Mouse (Mus musculus): ENCODE data around the gene Cars2. TPM values are rescaled to one million over a fixed set of nuclear protein-coding genes. Genes with fewer than 3 reads are reported as not detected.
A peak's percentile ranks its signal among the peaks of the same experiment; 100 is the strongest.
"Not testable (repeated sequence)": the region's sequence is repeated elsewhere in the genome, so short reads cannot be mapped to it uniquely, and the experiment has no call there.

Gene Cars2
- total and polyA plus RNA-seq, 3 experiments, result 45.6 to 67.1 (median 46.4) TPM

DNA sequence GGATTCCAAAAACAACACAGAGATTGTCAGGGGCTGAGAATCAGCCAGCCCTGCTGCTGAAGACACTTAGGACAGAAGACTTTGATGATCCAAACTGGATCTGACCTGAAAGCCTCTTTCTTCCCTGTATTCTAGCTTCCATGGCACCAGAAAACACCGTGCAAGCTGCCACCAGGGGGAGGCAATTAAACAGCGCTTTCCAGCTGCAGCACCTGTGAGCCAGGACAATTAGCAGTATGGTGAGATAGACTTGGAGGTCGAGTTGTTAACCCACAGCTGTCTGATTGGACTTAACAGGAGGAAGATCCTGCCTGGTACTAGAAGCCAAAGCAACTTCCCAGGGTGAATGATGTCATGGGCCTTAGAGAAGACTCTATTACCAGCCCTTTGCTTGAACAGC, 81.5 kb downstream of the Cars2 start:
- Histone ChIP-seq H3K79me2 (replicated peaks; ENCODE audit: control insufficient read depth, extremely low read depth, insufficient read depth, poor library complexity, severe bottlenecking) (peaks cover 18% of the 10 kb centered on the region; the same call in 1 of the 2 replicates), H3K4me1 (ENCODE audit: control insufficient read depth in 1 of 2, insufficient read depth in 2 of 2) (peaks cover 21 to 23% of the 10 kb centered on the region in 2 experiments), H3K4me2 (ENCODE audit: insufficient read depth, low read depth, poor library complexity, severe bottlenecking) (no peak overlapping the region), H3K4me3 (replicated peaks in 1 of 3; ENCODE audit: low read depth in 2 of 3, low read length in 2 of 3, poor library complexity in 1 of 3) (no peak overlapping the region), H3K27me3 (replicated peaks) (no peaks in the 10 kb centered on the region), H3K9me3 (replicated peaks; ENCODE audit: low read length) (peaks cover 13% of the 10 kb centered on the region), H3K27ac (ENCODE audit: insufficient read depth, low read depth) (no peak overlapping the region), H3K9ac (ENCODE audit: insufficient read depth, low read depth) (no peak overlapping the region), H3K36me3 (replicated peaks in 1 of 2; ENCODE audit: control insufficient read depth in 1 of 2, insufficient read depth in 1 of 2, low read length in 1 of 2) (peaks cover 13 to 29% of the 10 kb centered on the region in 2 experiments)
- in situ Hi-C loops (cut with MboI; ENCODE audit: low pct_ligation_motif_present, low pct_unique_long_range_greater_than_20kb, low sequenced_read_pairs), result no loop called here
- DNase-seq (ENCODE audit: extremely low read depth), result no peak
- dilution Hi-C loops (cut with MboI; ENCODE audit: extremely low pct_ligation_motif_present, extremely low pct_unique_long_range_greater_than_20kb, low sequenced_read_pairs), result no loop called here
- TF ChIP-seq JUND (conservative IDR thresholded peaks at IDR 0.05; ENCODE audit: low read depth, low read length) (no peak), ZMIZ1 (IDR thresholded peaks at IDR 0.05; ENCODE audit: low read depth, low read length) (no peak), RAD21 (IDR thresholded peaks at IDR 0.05; ENCODE audit: low read depth, low read length) (peak; percentile 44), CTCF (conservative IDR thresholded peaks at IDR 0.05 in 1 of 2, IDR thresholded peaks at IDR 0.05 in 1 of 2; ENCODE audit: low read depth in 2 of 2, low read length in 2 of 2) (peak; percentile 25 to 61; a peak in 2 of 4 replicates), ETS1 (conservative IDR thresholded peaks at IDR 0.05; ENCODE audit: low read depth, low read length) (no peak), TCF12 (IDR thresholded peaks at IDR 0.05; ENCODE audit: low read depth, low read length) (0 out of 2 replicates have a peak, but pooled peaks have one; percentile 18), HCFC1 (IDR thresholded peaks at IDR 0.05; ENCODE audit: low read depth, low read length) (no peak), GABPA (IDR thresholded peaks at IDR 0.05; ENCODE audit: insufficient replicate concordance, low read depth, low read length) (no peak), MAX (IDR thresholded peaks at IDR 0.05; ENCODE audit: low read length) (no peak), SMC3 (IDR thresholded peaks at IDR 0.05; ENCODE audit: low read depth, low read length) (peak; percentile 61), EP300 (IDR thresholded peaks at IDR 0.05; ENCODE audit: low read length) (no peak)

- Histone ChIP-seq H3K27ac (ENCODE audit: insufficient read depth, low read depth) (0 out of 2 replicates have a peak overlapping the region, but pooled peaks have one; percentile 21), H3K79me2 (replicated peaks; ENCODE audit: control insufficient read depth, extremely low read depth, insufficient read depth, poor library complexity, severe bottlenecking) (peaks cover 24% of the 10 kb centered on the region), H3K9me3 (replicated peaks; ENCODE audit: low read length) (peaks cover 13% of the 10 kb centered on the region), H3K36me3 (replicated peaks in 1 of 2; ENCODE audit: control insufficient read depth in 1 of 2, insufficient read depth in 1 of 2, low read length in 1 of 2) (peaks cover 13 to 20% of the 10 kb centered on the region in 2 experiments), H3K4me1 (ENCODE audit: control insufficient read depth in 1 of 2, insufficient read depth in 2 of 2) (peaks cover 34 to 47% of the 10 kb centered on the region in 2 experiments)
- H3K4me3 ChIP-seq (replicated peaks in 1 of 3; ENCODE audit: low read depth in 2 of 3, low read length in 2 of 3, poor library complexity in 1 of 3); H3K27me3 ChIP-seq (replicated peaks); DNase-seq (ENCODE audit: extremely low read depth); H3K4me2 ChIP-seq (ENCODE audit: insufficient read depth, low read depth, poor library complexity, severe bottlenecking); H3K9ac ChIP-seq (ENCODE audit: insufficient read depth, low read depth); in situ Hi-C loops (cut with MboI; ENCODE audit: low pct_ligation_motif_present, low pct_unique_long_range_greater_than_20kb, low sequenced_read_pairs); dilution Hi-C loops (cut with MboI; ENCODE audit: extremely low pct_ligation_motif_present, extremely low pct_unique_long_range_greater_than_20kb, low sequenced_read_pairs): not testable (repeated sequence)
Measured at GRCm38 (mm10) chr8:11466528-11466927, 84.1 kb downstream of the Cars2 start.

DNA sequence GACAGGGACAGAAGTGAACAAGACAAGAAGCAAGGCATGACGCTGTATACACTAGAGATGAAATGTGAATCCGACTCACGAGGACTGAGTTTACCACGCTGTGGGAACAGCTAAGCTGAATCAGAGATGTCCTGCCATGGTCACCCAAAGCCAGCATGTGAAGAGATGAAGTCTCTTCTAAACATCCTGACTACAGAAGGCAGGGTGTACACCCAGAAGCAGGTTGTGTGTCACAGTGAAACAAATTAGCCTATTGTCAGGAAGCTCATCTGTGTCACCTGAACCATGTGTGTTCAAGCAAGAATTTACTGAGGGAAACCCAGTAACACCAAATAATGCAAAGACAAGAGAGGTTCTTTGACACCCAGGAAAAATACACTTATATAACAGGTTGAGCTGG, 85.0 kb downstream of the Cars2 start:
- H3K4me2 ChIP-seq (ENCODE audit: insufficient read depth, low read depth, poor library complexity, severe bottlenecking), result peak overlapping the region; percentile 30; the same call in 1 of the 2 replicates
- in situ Hi-C loops (cut with MboI; ENCODE audit: low pct_ligation_motif_present, low pct_unique_long_range_greater_than_20kb, low sequenced_read_pairs) (no loop called here), dilution Hi-C loops (cut with MboI; ENCODE audit: extremely low pct_ligation_motif_present, extremely low pct_unique_long_range_greater_than_20kb, low sequenced_read_pairs) (no loop called here)
- TF ChIP-seq MAFK (IDR thresholded peaks at IDR 0.05; ENCODE audit: insufficient replicate concordance, low read length) (no peak), ETS1 (conservative IDR thresholded peaks at IDR 0.05; ENCODE audit: low read depth, low read length) (0 out of 2 replicates have a peak, but pooled peaks have one; percentile 18)
- peaks cover 15% of the 10 kb centered on the region for H3K9me3 ChIP-seq (replicated peaks; ENCODE audit: low read length)
- H3K79me2 ChIP-seq (replicated peaks; ENCODE audit: control insufficient read depth, extremely low read depth, insufficient read depth, poor library complexity, severe bottlenecking), result peaks cover 24% of the 10 kb centered on the region
- H3K36me3 ChIP-seq (replicated peaks in 1 of 2; ENCODE audit: control insufficient read depth in 1 of 2, insufficient read depth in 1 of 2, low read length in 1 of 2), result peaks cover 13 to 16% of the 10 kb centered on the region in 2 experiments
- H3K27ac ChIP-seq (ENCODE audit: insufficient read depth, low read depth), result peak overlapping the region; percentile 57
- no peak for DNase-seq (ENCODE audit: extremely low read depth)
- H3K9ac ChIP-seq (ENCODE audit: insufficient read depth, low read depth), result no peak overlapping the region
- no peak overlapping the region for H3K4me3 ChIP-seq (replicated peaks in 1 of 3; ENCODE audit: low read depth in 2 of 3, low read length in 2 of 3, poor library complexity in 1 of 3)
- no peaks in the 10 kb centered on the region for H3K27me3 ChIP-seq (replicated peaks)
- H3K4me1 ChIP-seq (ENCODE audit: control insufficient read depth in 1 of 2, insufficient read depth in 2 of 2), result peaks cover 34 to 56% of the 10 kb centered on the region in 2 experiments

All from CH12.LX (cell line).